Mouse (Mus musculus) T-helper 17 cell (primary cell): ENCODE measurements at regions not wholly inside any gene's neighbourhood (a gene's known extent, or its start where the extent isn't known, plus 50 kb on each side); places are given as distances from the start of the nearest gene placed in this dataset.
"Not testable (repeated sequence)": the region's sequence is repeated elsewhere in the genome, so short reads cannot be mapped to it uniquely, and the experiment has no call there.

ENCODE experiments used
- in situ Hi-C, 2 experiments: fragments of 300-600 bp; cut with MboI, MseI; formaldehyde crosslinking; loops; 1 replicate in 1 of 2; 2 replicates in 1 of 2; pipeline ENCODE4 v1.15.1; 2025; ENCODE audit warnings: high pct_unique_total_duplicates in 2 of 2

GRCm38 (mm10) chr8:19588715-19589114 is 93.8 kb downstream of the Defb7 start:
- in situ Hi-C loops = loop anchor here in 1 of 2 experiments (5.0 kb wide), 1 partner anchor 86 kb away; no protein-coding TSS in a partner anchor

DNA sequence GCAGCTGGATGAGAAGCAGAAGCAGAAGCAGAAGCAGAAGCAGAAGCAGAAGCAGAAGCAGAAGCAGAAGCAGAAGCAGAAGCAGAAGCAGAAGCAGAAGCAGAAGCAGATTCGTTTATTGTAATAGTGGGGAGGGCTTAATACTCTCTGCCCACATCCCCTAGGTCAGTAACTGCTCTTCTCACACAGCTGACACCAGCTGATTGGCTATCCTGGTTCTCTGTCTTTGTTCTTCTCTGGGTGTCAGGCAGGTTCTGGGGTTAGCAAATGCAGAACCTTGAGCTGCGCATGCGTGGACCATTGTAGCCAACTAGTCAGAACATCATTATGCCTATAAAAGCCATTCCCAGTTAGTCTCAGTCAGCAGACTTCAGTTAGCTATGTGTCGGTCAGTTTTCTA is 106.6 kb downstream of the Defb7 start:
- in situ Hi-C loops = not testable (repeated sequence)

DNA sequence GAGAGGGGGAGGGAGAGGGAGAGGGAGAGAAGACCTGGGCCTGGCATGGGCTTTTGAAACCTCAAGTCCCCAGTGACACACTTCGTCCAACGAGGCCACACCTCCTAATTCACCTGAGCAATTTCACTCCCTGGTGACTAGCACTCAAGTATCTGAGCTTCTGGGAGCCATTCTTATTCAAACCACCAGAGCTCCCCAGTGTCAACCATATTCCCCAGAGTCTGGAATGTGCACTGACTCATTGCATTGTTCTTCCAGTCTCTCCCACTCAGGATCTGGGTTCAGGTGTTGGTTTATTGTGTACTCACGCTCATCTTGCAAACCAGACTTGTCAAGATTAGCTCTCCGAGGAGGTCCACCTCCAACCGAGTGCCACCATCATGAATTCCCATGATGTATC is 111.7 kb downstream of the Defb7 start:
- in situ Hi-C loops = no loop called here

- in situ Hi-C loops = loop anchor here in 1 of 2 experiments (25.0 kb wide), 1 partner anchor 285 kb away; the partner anchor contains the start of gene Gm31371
Measured at GRCm38 (mm10) chr8:19627514-19627913, 101.9 kb upstream of the 4930467E23Rik start.

- in situ Hi-C loops = loop anchor here in 1 of 2 experiments (25.0 kb wide), 1 partner anchor 264 kb away; the partner anchor contains the start of gene Gm31371
Measured at GRCm38 (mm10) chr8:19648591-19648990, 80.8 kb upstream of the 4930467E23Rik start.
